Mouse (Mus musculus): ENCODE results near the gene Hnrnpa2b1. TPM values are rescaled to one million over a fixed set of nuclear protein-coding genes. Genes with fewer than 3 reads are reported as not detected.

Hnrnpa2b1 gene
- total RNA-seq, 1 experiment, result 609 TPM

DNA sequence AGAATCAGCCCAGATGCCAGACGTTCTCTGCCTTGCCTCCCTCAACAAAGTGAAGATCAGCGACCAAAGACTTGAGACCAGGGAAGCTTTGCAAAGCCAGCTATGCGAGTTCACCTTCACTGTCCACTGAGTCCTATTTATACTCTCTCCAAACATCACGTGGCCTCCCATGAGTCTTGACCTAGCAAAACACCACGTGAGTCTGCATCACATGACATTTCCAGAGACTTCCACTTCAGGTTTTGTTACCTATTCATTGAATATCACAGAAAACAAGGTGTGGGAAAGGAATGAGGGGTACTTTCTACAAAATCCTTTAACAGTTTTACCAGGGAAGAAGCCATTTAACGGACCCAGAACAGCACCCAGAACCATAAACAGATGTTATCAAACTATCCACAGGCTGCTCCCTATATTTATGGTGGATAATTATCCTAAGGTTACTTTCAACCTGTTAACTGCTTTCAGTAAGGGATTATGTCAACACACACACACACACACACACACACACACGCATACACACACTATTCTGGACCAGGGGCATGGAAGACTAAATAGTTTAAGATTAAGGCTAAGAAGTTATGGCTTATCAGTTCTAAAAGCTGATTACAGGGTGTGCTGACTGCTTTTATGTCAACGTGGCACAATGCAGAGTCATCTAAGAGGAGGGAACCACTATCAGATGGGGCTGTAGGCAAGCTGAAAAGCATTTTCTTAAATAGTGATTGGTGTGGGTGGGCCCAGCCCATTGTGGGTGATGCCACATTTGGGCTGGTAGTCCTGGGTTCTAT lies 27.8 kb upstream of the Hnrnpa2b1 start:
- DNase-seq (ENCODE audit: low read depth, low spot score), result no peak
- Histone ChIP-seq H3K4me3 (ENCODE audit: insufficient read depth in 1 of 2, low read depth in 1 of 2, low read length in 2 of 2, poor library complexity in 1 of 2, severe bottlenecking in 1 of 2) (no peak overlapping the region), H3K27ac (ENCODE audit: insufficient read depth, low read depth, low read length, poor library complexity, severe bottlenecking) (no peak overlapping the region), H3K9ac (ENCODE audit: insufficient read depth, low read depth, low read length, poor library complexity, severe bottlenecking) (no peak overlapping the region), H3K4me1 (ENCODE audit: control insufficient read depth in 2 of 2, insufficient read depth in 2 of 2, low read length in 2 of 2, poor library complexity in 1 of 2) (no peaks in the 10 kb centered on the region), H3K36me3 (ENCODE audit: control insufficient read depth, insufficient read depth, low read length, poor library complexity, severe bottlenecking) (no peaks in the 10 kb centered on the region), H3K9me3 (ENCODE audit: control insufficient read depth, insufficient read depth, low read depth, low read length) (no peaks in the 10 kb centered on the region)
- TF ChIP-seq ZNF384 (IDR thresholded peaks at IDR 0.05; ENCODE audit: low read depth, low read length), result no peak
- TF ChIP-seq HCFC1 (IDR thresholded peaks at IDR 0.05; ENCODE audit: borderline replicate concordance, insufficient read depth, low read length), result no peak
- no peak for TF ChIP-seq CHD2 (IDR thresholded peaks at IDR 0.05; ENCODE audit: low read depth, low read length)
- TF ChIP-seq MAFK (IDR thresholded peaks at IDR 0.05; ENCODE audit: insufficient read depth, low read depth, low read length), result no peak
- TF ChIP-seq ZC3H11A (IDR thresholded peaks at IDR 0.05; ENCODE audit: borderline replicate concordance, low read depth, low read length), result no peak
- in situ Hi-C loops (cut with MboI; ENCODE audit: low sequenced_read_pairs in 2 of 2, unreplicated experiment in 2 of 2), result no loop called here

DNA sequence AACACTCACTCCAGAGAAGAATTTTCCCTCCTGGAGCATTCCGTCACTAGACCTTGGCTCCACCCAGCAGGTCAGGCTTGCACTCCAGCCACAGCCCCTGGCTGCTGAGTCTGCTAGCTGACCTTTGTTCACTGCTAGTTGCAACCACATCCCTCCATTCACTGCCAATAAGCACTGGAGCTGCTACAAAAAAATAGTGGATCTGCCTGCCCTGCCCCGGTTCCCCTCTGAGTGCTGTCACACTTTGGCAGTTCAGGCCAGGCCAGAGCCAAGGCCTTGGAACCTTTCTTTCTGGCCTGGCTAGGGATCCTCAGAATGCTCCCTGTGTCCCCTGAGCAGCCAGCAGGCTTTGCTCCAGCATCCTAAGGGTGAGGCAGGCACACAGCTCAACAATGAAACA lies 20.1 kb upstream of the Hnrnpa2b1 start:
- no peaks in the 10 kb centered on the region for H3K36me3 ChIP-seq (ENCODE audit: control insufficient read depth, insufficient read depth, low read length, poor library complexity, severe bottlenecking)
- H3K9ac ChIP-seq (ENCODE audit: insufficient read depth, low read depth, low read length, poor library complexity, severe bottlenecking), result no peak overlapping the region
- H3K9me3 ChIP-seq (ENCODE audit: control insufficient read depth, insufficient read depth, low read depth, low read length), result no peaks in the 10 kb centered on the region
- 0 out of 2 replicates have a peak overlapping the region, but pooled peaks have one; percentile 65 for H3K27ac ChIP-seq (ENCODE audit: insufficient read depth, low read depth, low read length, poor library complexity, severe bottlenecking)
- in situ Hi-C loops (cut with MboI; ENCODE audit: low sequenced_read_pairs in 2 of 2, unreplicated experiment in 2 of 2), result no loop called here
- no peak overlapping the region for H3K4me3 ChIP-seq (ENCODE audit: insufficient read depth in 1 of 2, low read depth in 1 of 2, low read length in 2 of 2, poor library complexity in 1 of 2, severe bottlenecking in 1 of 2)
- DNase-seq (ENCODE audit: low read depth, low spot score), result no peak
- H3K4me1 ChIP-seq (ENCODE audit: control insufficient read depth in 2 of 2, insufficient read depth in 2 of 2, low read length in 2 of 2, poor library complexity in 1 of 2), result peaks cover 0 to 4% of the 10 kb centered on the region in 2 experiments; a peak in 1 of 4 replicates
- no peak for TF ChIP-seq HCFC1 (IDR thresholded peaks at IDR 0.05; ENCODE audit: borderline replicate concordance, insufficient read depth, low read length)
- no peak for TF ChIP-seq CHD2 (IDR thresholded peaks at IDR 0.05; ENCODE audit: low read depth, low read length)
- no peak for TF ChIP-seq MAFK (IDR thresholded peaks at IDR 0.05; ENCODE audit: insufficient read depth, low read depth, low read length)
- no peak for TF ChIP-seq ZNF384 (IDR thresholded peaks at IDR 0.05; ENCODE audit: low read depth, low read length)
- TF ChIP-seq ZC3H11A (IDR thresholded peaks at IDR 0.05; ENCODE audit: borderline replicate concordance, low read depth, low read length), result no peak

DNA sequence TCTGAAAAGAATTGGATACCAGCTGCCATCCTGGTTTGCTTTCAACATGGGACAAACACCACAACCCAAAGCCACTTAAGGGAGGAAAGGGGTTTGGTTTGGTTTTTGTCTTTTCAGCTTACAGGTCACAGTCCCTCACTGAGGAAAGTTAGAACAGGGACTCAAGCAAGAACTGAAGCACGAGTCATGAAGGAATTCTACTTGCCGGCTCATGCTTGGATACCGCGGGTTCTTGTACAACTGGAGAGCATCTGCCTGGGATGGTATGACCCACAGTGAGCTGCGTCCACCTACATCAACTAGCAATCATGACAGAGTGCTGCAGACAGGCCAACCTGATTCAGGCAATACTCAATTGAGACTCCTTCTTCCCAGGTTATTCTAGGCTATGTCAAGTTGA lies 17.0 kb upstream of the Hnrnpa2b1 start:
- in situ Hi-C loops (cut with MboI; ENCODE audit: low sequenced_read_pairs in 2 of 2, unreplicated experiment in 2 of 2), result no loop called here
- Histone ChIP-seq H3K36me3 (ENCODE audit: control insufficient read depth, insufficient read depth, low read length, poor library complexity, severe bottlenecking) (peaks cover 6% of the 10 kb centered on the region), H3K4me1 (ENCODE audit: control insufficient read depth in 2 of 2, insufficient read depth in 2 of 2, low read length in 2 of 2, poor library complexity in 1 of 2) (peaks cover 0 to 4% of the 10 kb centered on the region in 2 experiments; a peak in 1 of 4 replicates), H3K9me3 (ENCODE audit: control insufficient read depth, insufficient read depth, low read depth, low read length) (no peaks in the 10 kb centered on the region), H3K4me3 (ENCODE audit: insufficient read depth in 1 of 2, low read depth in 1 of 2, low read length in 2 of 2, poor library complexity in 1 of 2, severe bottlenecking in 1 of 2) (no peak overlapping the region), H3K9ac (ENCODE audit: insufficient read depth, low read depth, low read length, poor library complexity, severe bottlenecking) (no peak overlapping the region), H3K27ac (ENCODE audit: insufficient read depth, low read depth, low read length, poor library complexity, severe bottlenecking) (no peak overlapping the region)
- no peak for TF ChIP-seq HCFC1 (IDR thresholded peaks at IDR 0.05; ENCODE audit: borderline replicate concordance, insufficient read depth, low read length)
- no peak for TF ChIP-seq ZC3H11A (IDR thresholded peaks at IDR 0.05; ENCODE audit: borderline replicate concordance, low read depth, low read length)
- TF ChIP-seq ZNF384 (IDR thresholded peaks at IDR 0.05; ENCODE audit: low read depth, low read length), result no peak
- TF ChIP-seq CHD2 (IDR thresholded peaks at IDR 0.05; ENCODE audit: low read depth, low read length), result no peak
- DNase-seq (ENCODE audit: low read depth, low spot score), result no peak

DNA sequence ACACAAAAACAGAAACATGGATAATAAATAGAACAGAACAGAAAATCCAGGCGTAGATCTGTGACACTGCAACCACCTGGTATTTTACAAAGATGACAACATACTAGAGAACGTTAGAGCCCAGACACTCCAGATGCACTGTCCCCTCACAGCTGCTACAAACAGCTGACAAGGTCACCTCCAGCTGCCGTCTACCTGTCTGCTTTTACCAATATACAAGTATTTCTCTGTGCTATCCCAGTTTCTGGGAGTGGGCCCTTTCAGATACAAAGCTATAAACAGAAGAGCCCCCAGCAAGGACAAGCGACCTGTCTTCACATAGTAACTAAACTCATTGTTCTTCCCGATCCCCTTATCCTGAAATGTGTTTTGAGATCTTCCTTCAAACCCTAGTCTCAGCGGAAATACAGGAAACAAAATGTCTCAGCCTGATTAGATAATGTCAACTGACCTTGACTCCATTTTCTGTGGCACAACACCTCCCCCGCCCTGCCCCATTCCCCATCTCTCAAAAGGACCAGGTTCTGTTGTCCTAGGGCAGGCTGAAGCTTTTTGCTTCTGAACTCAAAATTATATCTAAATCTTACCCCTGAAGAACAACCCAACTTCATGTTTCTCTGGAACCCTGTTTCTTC lies 16.5 kb upstream of the Hnrnpa2b1 start:
- Histone ChIP-seq H3K27ac (ENCODE audit: insufficient read depth, low read depth, low read length, poor library complexity, severe bottlenecking) (no peak overlapping the region), H3K36me3 (ENCODE audit: control insufficient read depth, insufficient read depth, low read length, poor library complexity, severe bottlenecking) (peaks cover 12% of the 10 kb centered on the region), H3K4me1 (ENCODE audit: control insufficient read depth in 2 of 2, insufficient read depth in 2 of 2, low read length in 2 of 2, poor library complexity in 1 of 2) (peaks cover 0 to 4% of the 10 kb centered on the region in 2 experiments; a peak in 1 of 4 replicates), H3K9ac (ENCODE audit: insufficient read depth, low read depth, low read length, poor library complexity, severe bottlenecking) (no peak overlapping the region), H3K4me3 (ENCODE audit: insufficient read depth in 1 of 2, low read depth in 1 of 2, low read length in 2 of 2, poor library complexity in 1 of 2, severe bottlenecking in 1 of 2) (no peak overlapping the region), H3K9me3 (ENCODE audit: control insufficient read depth, insufficient read depth, low read depth, low read length) (no peaks in the 10 kb centered on the region)
- DNase-seq (ENCODE audit: low read depth, low spot score), result no peak
- TF ChIP-seq CHD2 (IDR thresholded peaks at IDR 0.05; ENCODE audit: low read depth, low read length), result no peak
- no peak for TF ChIP-seq HCFC1 (IDR thresholded peaks at IDR 0.05; ENCODE audit: borderline replicate concordance, insufficient read depth, low read length)
- TF ChIP-seq MAFK (IDR thresholded peaks at IDR 0.05; ENCODE audit: insufficient read depth, low read depth, low read length), result no peak
- TF ChIP-seq ZC3H11A (IDR thresholded peaks at IDR 0.05; ENCODE audit: borderline replicate concordance, low read depth, low read length), result no peak
- TF ChIP-seq ZNF384 (IDR thresholded peaks at IDR 0.05; ENCODE audit: low read depth, low read length), result no peak
- in situ Hi-C loops (cut with MboI; ENCODE audit: low sequenced_read_pairs in 2 of 2, unreplicated experiment in 2 of 2), result no loop called here

Measured in ES-E14 (cell line).